Mouse (Mus musculus) stomach, postnatal 0 days (tissue): ENCODE measurements around the gene Cacng8.

ENCODE experiments used
- CTCF ChIP-seq: IDR thresholded peaks from 2 replicates; pipeline ENCODE4 v1.5.1; 2016; ENCODE audit warnings: antibody characterized with exemption, low read depth, mild to moderate bottlenecking, moderate library complexity
- EP300 ChIP-seq: optimal IDR thresholded peaks from 2 replicates; pipeline ENCODE3; 2016; ENCODE audit warnings: antibody characterized with exemption

DNA sequence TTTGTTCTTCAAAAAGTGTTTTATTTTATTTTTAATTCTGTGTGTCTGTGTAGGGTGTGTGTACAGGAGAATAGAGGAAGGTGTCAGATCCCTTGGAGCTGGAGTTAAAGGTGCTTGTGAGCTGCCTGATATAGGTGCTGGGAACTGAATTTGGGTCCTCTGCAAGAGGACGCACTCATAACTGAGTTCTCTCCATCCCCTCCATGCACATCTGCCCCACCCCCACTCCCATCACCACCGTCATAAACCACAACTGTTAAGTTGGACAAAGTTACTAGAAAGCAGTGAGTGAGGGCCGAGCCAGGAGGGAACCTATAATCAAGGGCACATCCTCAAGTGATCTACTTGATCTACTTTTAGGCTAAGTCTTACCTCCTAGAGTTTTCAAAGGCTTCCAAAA is 46.6 kb upstream of the Cacng8 start:
- TF ChIP-seq CTCF (no peak), EP300 (no peak)
